Mouse (Mus musculus): ENCODE data around the gene Dock7. TPM values are rescaled to one million over a fixed set of nuclear protein-coding genes. Genes with fewer than 3 reads are reported as not detected.

The Dock7 gene
- polyA plus RNA-seq, 1 experiment from 2014 or later, result 41.6 TPM

GRCm38 (mm10) chr4:98923568-98924070 lies 197.1 kb downstream of the Dock7 start, which contains the start of gene Usp1:
TSS of gene Usp1 (plus strand) at chr4:98923810.
- H3K9me3 ChIP-seq, result no peaks in the 10 kb centered on the region
- peak within 1 kb of the TSS; percentile 97 for H3K9ac ChIP-seq
- H3K4me3 ChIP-seq (replicated peaks), result peak within 1 kb of the TSS; percentile 99
- peaks cover 3% of the 10 kb centered on the region; the same call in 1 of the 2 replicates for H3K4me1 ChIP-seq (replicated peaks)
- no peaks in the 10 kb centered on the region for H3K36me3 ChIP-seq
- under 1% methylated on average over 65 of the region's 67 CpGs for WGBS
- peak within 1 kb of the TSS; percentile 99 for H3K27ac ChIP-seq
- ATAC-seq, result peak; percentile 59
- H3K4me2 ChIP-seq (replicated peaks), result peak within 1 kb of the TSS; percentile 77
- H3K27me3 ChIP-seq (replicated peaks), result no peaks in the 10 kb centered on the region

- Histone ChIP-seq H3K9ac (peak overlapping the region; percentile 83), H3K4me1 (replicated peaks) (peaks cover 3% of the 10 kb centered on the region; the same call in 1 of the 2 replicates), H3K27me3 (replicated peaks) (no peaks in the 10 kb centered on the region), H3K4me2 (replicated peaks) (peak overlapping the region; percentile 77), H3K4me3 (replicated peaks) (peak overlapping the region; percentile 99), H3K36me3 (no peaks in the 10 kb centered on the region), H3K9me3 (no peaks in the 10 kb centered on the region), H3K27ac (peak overlapping the region; percentile 99)
- under 1% methylated on average over 53 of the region's 53 CpGs for WGBS
- ATAC-seq, result peak; percentile 94
Measured at GRCm38 (mm10) chr4:98922643-98923567, 197.8 kb downstream of the Dock7 start.

- Histone ChIP-seq H3K9ac (peak overlapping the region; percentile 83), H3K27ac (peak overlapping the region; percentile 96), H3K9me3 (no peaks in the 10 kb centered on the region), H3K36me3 (no peaks in the 10 kb centered on the region), H3K4me3 (replicated peaks) (peak overlapping the region; percentile 99), H3K4me2 (replicated peaks) (peak overlapping the region; percentile 77), H3K27me3 (replicated peaks) (no peaks in the 10 kb centered on the region), H3K4me1 (replicated peaks) (peaks cover 3% of the 10 kb centered on the region; the same call in 1 of the 2 replicates)
- 8% methylated on average over 18 of the region's 18 CpGs for WGBS
- ATAC-seq, result 0 out of 2 replicates have a peak, but pooled peaks have one; percentile 0
Measured at GRCm38 (mm10) chr4:98922061-98922642, 198.6 kb downstream of the Dock7 start.

GRCm38 (mm10) chr4:98920896-98921295 lies 199.8 kb downstream of the Dock7 start:
- no peaks in the 10 kb centered on the region for H3K9me3 ChIP-seq
- no peak overlapping the region for H3K9ac ChIP-seq
- H3K4me2 ChIP-seq (replicated peaks), result no peak overlapping the region
- no peaks in the 10 kb centered on the region for H3K36me3 ChIP-seq
- no peak overlapping the region for H3K27ac ChIP-seq
- ATAC-seq, result no peak
- WGBS, result 91% methylated on average over 4 of the region's 4 CpGs
- H3K4me3 ChIP-seq (replicated peaks), result no peak overlapping the region
- H3K27me3 ChIP-seq (replicated peaks), result no peaks in the 10 kb centered on the region
- peaks cover 3% of the 10 kb centered on the region; the same call in 1 of the 2 replicates for H3K4me1 ChIP-seq (replicated peaks)

- no peak overlapping the region for H3K27ac ChIP-seq
- no peak overlapping the region for H3K9ac ChIP-seq
- H3K36me3 ChIP-seq, result no peaks in the 10 kb centered on the region
- H3K4me1 ChIP-seq (replicated peaks), result peaks cover 3% of the 10 kb centered on the region; the same call in 1 of the 2 replicates
- H3K9me3 ChIP-seq, result no peaks in the 10 kb centered on the region
- no peak overlapping the region for H3K4me2 ChIP-seq (replicated peaks)
- peak; percentile 83 for ATAC-seq
- H3K4me3 ChIP-seq (replicated peaks), result no peak overlapping the region
- WGBS, result 63% methylated on average over 1 of the region's 1 CpGs
- no peaks in the 10 kb centered on the region for H3K27me3 ChIP-seq (replicated peaks)
Measured at GRCm38 (mm10) chr4:98918204-98918603, 202.5 kb downstream of the Dock7 start.

GRCm38 (mm10) chr4:98917724-98918123 lies 203.0 kb downstream of the Dock7 start:
- ATAC-seq, result peak; percentile 61
- H3K9me3 ChIP-seq, result no peaks in the 10 kb centered on the region
- H3K4me1 ChIP-seq (replicated peaks), result peaks cover 3% of the 10 kb centered on the region; the same call in 1 of the 2 replicates
- no peaks in the 10 kb centered on the region for H3K36me3 ChIP-seq
- WGBS, result 48% methylated on average over 2 of the region's 2 CpGs
- H3K27ac ChIP-seq, result peak overlapping the region; percentile 77
- peak overlapping the region; percentile 32 for H3K4me2 ChIP-seq (replicated peaks)
- H3K9ac ChIP-seq, result no peak overlapping the region
- H3K27me3 ChIP-seq (replicated peaks), result no peaks in the 10 kb centered on the region
- no peak overlapping the region for H3K4me3 ChIP-seq (replicated peaks)

GRCm38 (mm10) chr4:98910246-98910645 lies 210.5 kb downstream of the Dock7 start:
- no peaks in the 10 kb centered on the region for H3K36me3 ChIP-seq
- no peaks in the 10 kb centered on the region for H3K4me1 ChIP-seq (replicated peaks)
- H3K4me2 ChIP-seq (replicated peaks), result no peak overlapping the region
- no peak overlapping the region for H3K27ac ChIP-seq
- no peak overlapping the region for H3K4me3 ChIP-seq (replicated peaks)
- ATAC-seq, result no peak
- H3K9ac ChIP-seq, result no peak overlapping the region
- no peaks in the 10 kb centered on the region for H3K27me3 ChIP-seq (replicated peaks)
- 91% methylated on average over 5 of the region's 5 CpGs for WGBS
- no peaks in the 10 kb centered on the region for H3K9me3 ChIP-seq

- no peaks in the 10 kb centered on the region for H3K9me3 ChIP-seq
- H3K4me2 ChIP-seq (replicated peaks), result no peak overlapping the region
- ATAC-seq, result peak; percentile 82; the same call in 1 of the 2 replicates
- H3K4me1 ChIP-seq (replicated peaks), result no peaks in the 10 kb centered on the region
- WGBS, result 24% methylated on average over 10 of the region's 10 CpGs
- no peak overlapping the region for H3K4me3 ChIP-seq (replicated peaks)
- H3K36me3 ChIP-seq, result no peaks in the 10 kb centered on the region
- no peak overlapping the region for H3K27ac ChIP-seq
- H3K27me3 ChIP-seq (replicated peaks), result no peaks in the 10 kb centered on the region
- no peak overlapping the region for H3K9ac ChIP-seq
Measured at GRCm38 (mm10) chr4:98887148-98887547, 233.6 kb downstream of the Dock7 start.

Other genes starting within 250 kb of the Dock7 start
- gene Usp1, start 197.1 kb downstream of the Dock7 start, polyA plus RNA-seq (2015; fragmentation: Nextera tagmentation; extraction: Ambion mirVana), result 90.1 and 107 TPM in 2 replicates
- gene Angptl3, start 90.0 kb downstream of the Dock7 start, polyA plus RNA-seq (2015; fragmentation: Nextera tagmentation; extraction: Ambion mirVana), result 2.2 and 2.6 TPM in 2 replicates
- 14.4 and 14.6 TPM in 2 replicates for gene Atg4c, start 73.0 kb upstream of the Dock7 start, polyA plus RNA-seq (2015; fragmentation: Nextera tagmentation; extraction: Ambion mirVana)
- 0.20 and 0.40 TPM in 2 replicates for gene Gm12689, start 175.0 kb upstream of the Dock7 start, polyA plus RNA-seq (2015; fragmentation: Nextera tagmentation; extraction: Ambion mirVana)